8 mouse cellular contexts compared by ENCODE assay signal in genomic region chr2:18046758-18047645, GRCm38 (mm10). TPM values are rescaled to one million over a fixed set of nuclear protein-coding genes. Genes with fewer than 3 reads are reported as not detected.
DNase-seq lines count a peak whose midpoint lies in the region; ATAC-seq lines count a peak whose summit lies in the region.

No protein-coding gene starts in this region.

- H3K4me2 ChIP-seq in intestine, embryonic 14.5 days (ENCODE audit: low read length), result peak overlapping the region; percentile 85

- DNase-seq in gastrocnemius, postnatal 4 days (ENCODE audit: low spot score in 2 of 2), result peak; percentile 54 to 78
- peak; percentile 79 for DNase-seq in intestine, embryonic 14.5 days (ENCODE audit: low spot score)
- peak; percentile 75 for DNase-seq in limb, embryonic 10.5 days (ENCODE audit: low spot score)
- peak; percentile 47 for DNase-seq in mesoderm, embryonic 11.5 days (ENCODE audit: low read depth, low spot score)
- peak; percentile 38 to 51 for DNase-seq in spleen, postnatal 36 days (ENCODE audit: low spot score in 2 of 2)

- peak overlapping the region; percentile 69 for H3K4me3 ChIP-seq in erythroblast, embryonic 14.5 days (replicated peaks)
- peak overlapping the region; percentile 74 for H3K4me3 ChIP-seq in intestine, embryonic 14.5 days (ENCODE audit: low read depth, low read length)
- peak overlapping the region; percentile 90 for H3K4me3 ChIP-seq in limb, embryonic 10.5 days

- H3K9me3 ChIP-seq in erythroblast, embryonic 14.5 days (ENCODE audit: control insufficient read depth, low read length), result peaks cover 10% of the 10 kb centered on the region
- H3K9me3 ChIP-seq in intestine, embryonic 14.5 days (ENCODE audit: control insufficient read depth, low read length), result no peaks in the 10 kb centered on the region
- H3K9me3 ChIP-seq in limb, embryonic 10.5 days (replicated peaks), result no peaks in the 10 kb centered on the region

- peak overlapping the region; percentile 87 for H3K9ac ChIP-seq in intestine, embryonic 14.5 days (ENCODE audit: low read length)

- peaks cover 100% of the 10 kb centered on the region for H3K27me3 ChIP-seq in erythroblast, embryonic 14.5 days (ENCODE audit: control insufficient read depth)
- no peaks in the 10 kb centered on the region for H3K27me3 ChIP-seq in intestine, embryonic 14.5 days (replicated peaks; ENCODE audit: control insufficient read depth, insufficient read depth, low read length)
- no peaks in the 10 kb centered on the region for H3K27me3 ChIP-seq in limb, embryonic 10.5 days (ENCODE audit: low read depth, poor library complexity, severe bottlenecking)

- WGBS in intestine, embryonic 14.5 days, result under 1% methylated on average over 64 of the region's 64 CpGs
- WGBS in limb, embryonic 10.5 days, result under 1% methylated on average over 64 of the region's 64 CpGs

- peak overlapping the region; percentile 95 for H3K27ac ChIP-seq in intestine, embryonic 14.5 days (ENCODE audit: low read depth)
- H3K27ac ChIP-seq in limb, embryonic 10.5 days, result peak overlapping the region; percentile 100

- no peak for ATAC-seq in erythroblast, adult 5-6 weeks (replicated peaks; ENCODE audit: low FRiP score, poor library complexity, severe bottlenecking)
- peak; percentile 57 for ATAC-seq in common myeloid progenitor, adult 5-6 weeks (replicated peaks; ENCODE audit: low read depth, poor library complexity, severe bottlenecking)
- ATAC-seq in intestine, embryonic 14.5 days (replicated peaks; ENCODE audit: low FRiP score, low TSS enrichment, low read depth), result peak; percentile 37

- peaks cover 28% of the 10 kb centered on the region for H3K4me1 ChIP-seq in erythroblast, embryonic 14.5 days (ENCODE audit: control insufficient read depth)
- peaks cover 51% of the 10 kb centered on the region for H3K4me1 ChIP-seq in intestine, embryonic 14.5 days (replicated peaks; ENCODE audit: control insufficient read depth, insufficient read depth, low read length)
- peaks cover 50% of the 10 kb centered on the region for H3K4me1 ChIP-seq in limb, embryonic 10.5 days

- H3K36me3 ChIP-seq in erythroblast, embryonic 14.5 days (ENCODE audit: control insufficient read depth), result no peaks in the 10 kb centered on the region
- H3K36me3 ChIP-seq in intestine, embryonic 14.5 days (ENCODE audit: control insufficient read depth, insufficient read depth, low read length), result no peaks in the 10 kb centered on the region
- no peaks in the 10 kb centered on the region for H3K36me3 ChIP-seq in limb, embryonic 10.5 days

RNA-seq across cellular contexts. Expression of gene Skida1, which starts 1.8 kb away (rescaled TPM):
- not detected in 2 replicates for polyA plus RNA-seq in erythroblast, embryonic 14.5 days (2012)
- total RNA-seq in erythroblast, adult 5-6 weeks (2015; ENCODE audit: low replicate concordance), result not detected in 2 replicates
- total RNA-seq in erythroblast, adult 5-6 weeks (2017; ENCODE audit: low replicate concordance), result 0.42 and 0.51 TPM in 2 replicates
- total RNA-seq in common myeloid progenitor, adult 5-6 weeks (2017), result not detected in 2 replicates
- total RNA-seq in gastrocnemius, postnatal 4 days (2021), result 1 to 10 TPM; 4.6 to 4.9 TPM
- 3.3 and 3.8 TPM in 2 replicates for polyA plus RNA-seq in intestine, embryonic 14.5 days (2014; fragmentation: Nextera tagmentation; extraction: Ambion mirVana)
- 7.0 and 11.5 TPM in 2 replicates for polyA plus RNA-seq in limb, embryonic 10.5 days (2016; fragmentation: Nextera tagmentation; extraction: Ambion mirVana)

RNA-seq across cellular contexts. Expression of gene Mllt10, which starts 8.0 kb away (rescaled TPM):
- 1.3 and 1.5 TPM in 2 replicates for polyA plus RNA-seq in erythroblast, embryonic 14.5 days (2012)
- total RNA-seq in erythroblast, adult 5-6 weeks (2015; ENCODE audit: low replicate concordance), result 20.8 and 27.4 TPM in 2 replicates
- 18.1 and 18.3 TPM in 2 replicates for total RNA-seq in erythroblast, adult 5-6 weeks (2017; ENCODE audit: low replicate concordance)
- 46.1 and 71.7 TPM in 2 replicates for total RNA-seq in common myeloid progenitor, adult 5-6 weeks (2017)
- total RNA-seq in gastrocnemius, postnatal 4 days (2021), result 10 to 100 TPM; 34.5 to 42.5 TPM
- polyA plus RNA-seq in intestine, embryonic 14.5 days (2014; fragmentation: Nextera tagmentation; extraction: Ambion mirVana), result 36.4 and 40.2 TPM in 2 replicates
- polyA plus RNA-seq in limb, embryonic 10.5 days (2016; fragmentation: Nextera tagmentation; extraction: Ambion mirVana), result 56.9 and 65.3 TPM in 2 replicates

RNA-seq across cellular contexts. Expression of gene A930004D18Rik, which starts 9.5 kb away (rescaled TPM):
- polyA plus RNA-seq in erythroblast, embryonic 14.5 days (2012), result not detected in 2 replicates
- not detected in 2 replicates for total RNA-seq in erythroblast, adult 5-6 weeks (2015; ENCODE audit: low replicate concordance)
- not detected in 2 replicates for total RNA-seq in erythroblast, adult 5-6 weeks (2017; ENCODE audit: low replicate concordance)
- 0.27 TPM in 1 of 2 replicates, not detected in the other for total RNA-seq in common myeloid progenitor, adult 5-6 weeks (2017)
- total RNA-seq in gastrocnemius, postnatal 4 days (2021), result 1 to 10 TPM; 5.3 to 6.5 TPM
- 11.5 and 13.3 TPM in 2 replicates for polyA plus RNA-seq in intestine, embryonic 14.5 days (2014; fragmentation: Nextera tagmentation; extraction: Ambion mirVana)
- 11.5 and 11.6 TPM in 2 replicates for polyA plus RNA-seq in limb, embryonic 10.5 days (2016; fragmentation: Nextera tagmentation; extraction: Ambion mirVana)

RNA-seq across cellular contexts. Expression of gene H2al2a, which starts 50.2 kb away (rescaled TPM):
- not detected in 2 replicates for polyA plus RNA-seq in erythroblast, embryonic 14.5 days (2012)
- total RNA-seq in erythroblast, adult 5-6 weeks (2015; ENCODE audit: low replicate concordance), result not detected in 2 replicates
- not detected in 2 replicates for total RNA-seq in erythroblast, adult 5-6 weeks (2017; ENCODE audit: low replicate concordance)
- total RNA-seq in common myeloid progenitor, adult 5-6 weeks (2017), result not detected in 2 replicates
- not detected for total RNA-seq in gastrocnemius, postnatal 4 days (2021)
- not detected in 2 replicates for polyA plus RNA-seq in intestine, embryonic 14.5 days (2014; fragmentation: Nextera tagmentation; extraction: Ambion mirVana)
- polyA plus RNA-seq in limb, embryonic 10.5 days (2016; fragmentation: Nextera tagmentation; extraction: Ambion mirVana), result not detected in 2 replicates
